Mouse (Mus musculus) cerebellum, postnatal 36 days (tissue): ENCODE measurements around the gene Vmn1r155.
"Not testable (repeated sequence)": the region's sequence is repeated elsewhere in the genome, so short reads cannot be mapped to it uniquely, and the experiment has no call there.

Experiments used
- DNase-seq, 2 experiments: peaks; one replicate each; pipeline ENCODE4 v3.0.0; 2021 to 2022; ENCODE audit warnings: mixed read lengths in 2 of 2

Vmn1r155 gene

DNA sequence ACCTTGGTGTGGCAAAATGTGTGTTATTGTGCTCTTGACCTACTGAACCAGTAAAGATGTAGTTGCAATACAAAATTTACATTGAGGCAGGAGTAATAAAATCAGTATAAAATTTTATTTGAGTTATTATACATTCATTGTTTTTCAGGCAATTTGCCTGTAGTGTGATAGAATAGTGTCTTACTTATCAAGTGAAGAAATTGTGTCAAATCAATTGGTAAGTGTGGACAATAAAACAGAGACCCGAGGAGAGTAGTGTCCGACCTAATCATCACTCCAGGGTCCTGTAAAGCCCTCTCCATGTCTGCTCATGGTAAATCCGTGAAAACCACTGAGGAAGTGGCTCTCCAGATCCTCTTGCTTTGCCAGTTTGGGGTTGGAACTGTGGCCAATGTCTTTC is at the start of gene Vmn1r155:
TSS of gene Vmn1r155 (plus strand) at position 301 of the 400 bp plus-strand sequence.
- DNase-seq: not testable (repeated sequence)

- DNase-seq: not testable (repeated sequence)
Measured at GRCm38 (mm10) chr7:22692217-22692616, 34.4 kb downstream of the Vmn1r155 start, which contains the start of gene Gm8693. Gm8693 (minus strand) TSS chr7:22692317.
